Mouse (Mus musculus) thymus, adult 2 months (tissue): ENCODE measurements at regions not wholly inside any gene's neighbourhood (a gene's known extent, or its start where the extent isn't known, plus 50 kb on each side); places are given as distances from the start of the nearest gene placed in this dataset.

Experiments
- DNase-seq: peaks from one replicate; pipeline ENCODE4 v3.0.0; 2021
- H3K27ac ChIP-seq: fragments of 200-500 bp; 2 replicates; pipeline ENCODE4 v1.5.1; 2012; ENCODE audit warnings: low read length, control low read depth; ENCODE audit not compliant: control insufficient read depth, insufficient read depth
- H3K27me3 ChIP-seq: fragments of 200-500 bp; 2 replicates; pipeline ENCODE4 v1.6.1; 2012; ENCODE audit warnings: mild to moderate bottlenecking, low read length, moderate library complexity, mixed read lengths; ENCODE audit not compliant: control insufficient read depth, insufficient read depth
- H3K36me3 ChIP-seq: fragments of 200-500 bp; 2 replicates; pipeline ENCODE4 v1.6.1; 2012; ENCODE audit warnings: mild to moderate bottlenecking, low read length, moderate library complexity; ENCODE audit not compliant: control insufficient read depth, insufficient read depth
- H3K4me1 ChIP-seq: fragments of 200-500 bp; replicated peaks from 2 replicates; pipeline ENCODE4 v1.6.1; 2012; ENCODE audit warnings: low read length; ENCODE audit not compliant: control insufficient read depth, insufficient read depth
- H3K4me3 ChIP-seq: fragments of 200-500 bp; 2 replicates; pipeline ENCODE4 v1.5.1; 2012; ENCODE audit warnings: mild to moderate bottlenecking, low read length, control low read depth, moderate library complexity; ENCODE audit not compliant: control insufficient read depth, insufficient read depth
- CTCF ChIP-seq: fragments of 200-500 bp; IDR thresholded peaks from 2 replicates; pipeline ENCODE4 v1.5.1; 2012; ENCODE audit warnings: mild to moderate bottlenecking, control low read depth, low read length, moderate library complexity, borderline replicate concordance; ENCODE audit not compliant: control insufficient read depth, poor library complexity, insufficient read depth; ENCODE audit errors: extremely low read depth
- POLR2A ChIP-seq: fragments of 200-500 bp; IDR thresholded peaks from 2 replicates; pipeline ENCODE4 v1.6.1; 2012; ENCODE audit warnings: mild to moderate bottlenecking, low read length, control low read depth, moderate library complexity; ENCODE audit not compliant: control insufficient read depth, poor library complexity, insufficient read depth; ENCODE audit errors: extremely low read depth
- WGBS: fragments of 180-500 bp; shearing (Covaris S2); methylation state at CpG from one replicate; pipeline ENCODE4 v1.1.7; 2018; 5-methylcytosine and 5-hydroxymethylcytosine counted together

DNA sequence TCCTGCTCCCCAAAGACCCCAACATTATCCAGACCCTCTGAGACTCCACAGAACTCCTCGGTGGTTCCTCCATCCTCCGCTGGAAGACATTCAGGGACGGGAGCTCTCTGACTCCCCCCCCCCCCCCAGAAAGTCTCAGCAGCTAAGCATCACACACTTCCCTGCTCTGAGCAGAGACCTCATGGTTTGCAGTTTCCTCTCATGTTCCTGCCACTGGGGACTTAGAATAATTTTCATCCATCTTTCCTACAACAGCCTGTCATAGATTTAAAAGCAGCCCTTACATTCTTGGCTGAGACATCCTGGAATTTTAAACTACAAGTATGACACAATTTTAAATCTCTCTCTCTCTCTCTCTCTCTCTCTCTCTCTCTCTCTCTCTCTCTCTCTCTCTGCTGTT, 69.2 kb downstream of the Gpr65 start:
- Histone ChIP-seq H3K36me3 (no peaks in the 10 kb centered on the region), H3K27me3 (no peaks in the 10 kb centered on the region), H3K4me1 (no peaks in the 10 kb centered on the region), H3K27ac (no peak overlapping the region), H3K4me3 (no peak overlapping the region)
- WGBS, result 59% methylated on average over 3 of the region's 3 CpGs
- no peak for DNase-seq
- no peak for TF ChIP-seq CTCF
- TF ChIP-seq POLR2A, result no peak

DNA sequence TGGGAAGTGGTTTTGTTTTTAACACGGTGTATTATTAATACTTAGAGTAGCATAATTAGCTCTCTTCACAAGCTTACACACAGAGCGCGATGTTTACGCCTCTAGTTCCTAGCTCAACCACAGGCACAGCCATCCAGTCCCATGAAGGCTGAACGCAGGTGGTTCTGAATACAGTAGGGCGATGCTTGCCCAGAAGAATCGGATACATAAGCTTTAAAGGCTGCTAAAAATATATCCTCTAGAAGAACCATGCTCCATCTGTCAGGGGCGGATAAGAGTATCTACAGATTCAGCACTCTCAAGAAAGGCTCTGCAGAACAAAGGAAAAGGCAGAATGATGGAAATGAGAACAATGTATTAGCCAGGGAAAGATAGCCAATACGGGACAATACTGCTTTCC, 71.1 kb downstream of the Gpr65 start:
- no peaks in the 10 kb centered on the region for H3K4me1 ChIP-seq
- no peaks in the 10 kb centered on the region for H3K36me3 ChIP-seq
- TF ChIP-seq CTCF, result no peak
- TF ChIP-seq POLR2A, result no peak
- H3K27me3 ChIP-seq, result no peaks in the 10 kb centered on the region
- no peak for DNase-seq
- H3K27ac ChIP-seq, result no peak overlapping the region
- H3K4me3 ChIP-seq, result no peak overlapping the region
- WGBS, result 78% methylated on average over 9 of the region's 9 CpGs

DNA sequence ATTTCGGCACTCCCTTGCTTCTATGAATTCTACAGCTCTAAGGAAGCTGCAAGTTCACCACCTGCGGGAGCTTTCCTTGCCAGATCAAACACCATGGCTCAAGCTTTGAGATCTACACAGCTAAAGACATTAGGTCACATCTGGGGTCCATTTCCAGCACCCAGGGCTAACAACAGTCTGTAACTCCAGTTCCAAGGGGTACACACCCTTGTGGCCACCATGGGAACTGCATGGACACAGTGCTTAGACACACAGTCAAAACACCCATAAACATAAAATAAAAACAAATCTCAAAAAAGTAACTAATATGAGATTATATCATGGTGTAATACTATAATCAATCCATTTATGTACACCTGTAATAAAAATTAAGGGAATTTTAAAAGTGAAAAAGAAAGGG, 73.7 kb downstream of the Gpr65 start:
- H3K27ac ChIP-seq, result no peak overlapping the region
- no peaks in the 10 kb centered on the region for H3K27me3 ChIP-seq
- H3K4me1 ChIP-seq, result no peaks in the 10 kb centered on the region
- H3K36me3 ChIP-seq, result no peaks in the 10 kb centered on the region
- WGBS, result 89% methylated on average over 2 of the region's 2 CpGs
- H3K4me3 ChIP-seq, result no peak overlapping the region
- peak; percentile 55 for DNase-seq
- TF ChIP-seq CTCF, result no peak
- no peak for TF ChIP-seq POLR2A

DNA sequence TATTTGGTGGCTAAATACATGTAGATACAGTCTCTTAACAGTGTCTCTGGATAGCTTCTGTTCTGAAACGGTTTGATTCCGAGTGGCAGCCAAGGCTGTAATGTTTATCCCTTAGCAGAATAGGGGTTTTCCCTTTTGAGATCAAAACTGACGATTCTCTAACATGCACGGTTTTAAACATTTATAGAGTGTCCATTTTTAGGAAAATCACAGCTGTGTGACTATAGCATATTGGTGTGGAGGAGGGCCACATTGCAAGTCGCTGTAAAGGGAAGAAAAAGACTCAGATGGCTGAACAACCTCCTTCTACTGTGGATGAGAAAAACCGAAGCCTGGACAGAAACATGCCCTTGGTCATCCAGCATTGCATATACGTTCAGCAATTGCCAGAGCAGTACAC, 75.2 kb downstream of the Gpr65 start:
- H3K36me3 ChIP-seq, result no peaks in the 10 kb centered on the region
- H3K27me3 ChIP-seq, result no peaks in the 10 kb centered on the region
- 86% methylated on average over 7 of the region's 7 CpGs for WGBS
- TF ChIP-seq POLR2A, result no peak
- TF ChIP-seq CTCF, result no peak
- DNase-seq, result no peak
- no peak overlapping the region for H3K4me3 ChIP-seq
- no peak overlapping the region for H3K27ac ChIP-seq
- H3K4me1 ChIP-seq, result no peaks in the 10 kb centered on the region

DNA sequence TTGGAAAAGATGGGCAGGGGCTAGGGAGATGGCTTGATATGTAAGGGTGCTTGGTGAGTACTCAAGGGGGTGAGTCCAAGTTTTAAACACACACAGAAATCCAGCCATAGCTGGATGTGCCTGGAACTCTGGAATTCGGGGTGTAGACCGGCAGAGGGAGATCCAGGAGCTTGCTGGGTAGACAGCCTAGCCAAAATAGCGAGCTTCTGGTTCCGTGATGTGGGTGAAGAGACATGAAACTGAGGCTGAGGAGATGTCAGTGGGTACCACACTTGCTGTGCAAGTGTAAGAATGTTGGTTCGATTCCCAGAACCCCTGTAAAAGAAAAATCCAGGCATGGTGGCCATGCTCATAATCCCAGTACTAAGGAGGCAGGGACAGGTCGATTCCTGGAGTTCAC, 78.6 kb downstream of the Gpr65 start:
- H3K36me3 ChIP-seq, result no peaks in the 10 kb centered on the region
- H3K27ac ChIP-seq, result no peak overlapping the region
- DNase-seq, result no peak
- no peaks in the 10 kb centered on the region for H3K4me1 ChIP-seq
- H3K27me3 ChIP-seq, result no peaks in the 10 kb centered on the region
- H3K4me3 ChIP-seq, result no peak overlapping the region
- WGBS, result 85% methylated on average over 6 of the region's 6 CpGs
- TF ChIP-seq POLR2A, result no peak
- no peak for TF ChIP-seq CTCF

DNA sequence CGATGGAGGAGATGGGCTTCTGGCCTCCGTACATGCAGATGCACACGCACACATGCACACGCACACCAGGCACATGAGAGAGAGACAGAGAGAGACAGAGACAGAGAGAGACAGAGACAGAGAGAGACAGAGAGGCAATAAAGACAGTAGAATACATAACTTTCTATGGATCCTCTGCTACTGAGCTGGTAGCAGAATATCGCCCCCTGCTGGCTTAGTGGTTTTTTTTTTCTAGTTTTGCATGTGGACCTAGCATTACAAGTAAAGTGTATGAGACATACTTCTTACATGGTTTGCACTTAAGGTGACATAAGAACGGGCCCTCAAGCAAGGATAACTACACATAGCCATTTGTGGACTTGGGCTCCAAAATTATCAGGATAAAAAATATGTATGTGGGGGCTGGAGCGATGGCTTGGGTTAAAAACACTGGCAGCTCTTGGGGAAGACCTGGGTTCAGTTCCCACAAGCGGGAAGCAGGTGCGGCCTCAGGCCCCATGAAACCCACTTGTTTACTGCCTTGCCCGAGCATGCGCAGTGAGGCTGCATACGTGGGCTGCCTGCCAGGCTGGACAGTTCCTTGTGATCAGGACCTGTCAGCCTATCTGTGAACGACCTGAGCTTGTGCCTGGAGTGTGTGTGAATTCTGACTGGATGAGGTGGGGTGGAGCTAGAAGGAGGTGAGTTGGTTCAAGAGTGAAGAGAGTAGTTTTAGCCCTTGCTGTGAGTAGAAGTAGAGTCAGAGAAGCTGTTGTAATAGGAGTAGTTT, 79.3 kb downstream of the Gpr65 start:
- Histone ChIP-seq H3K27ac (no peak overlapping the region), H3K27me3 (no peaks in the 10 kb centered on the region), H3K4me3 (no peak overlapping the region), H3K4me1 (no peaks in the 10 kb centered on the region), H3K36me3 (no peaks in the 10 kb centered on the region)
- TF ChIP-seq CTCF (no peak), POLR2A (no peak)
- 70% methylated on average over 13 of the region's 13 CpGs for WGBS
- peak; percentile 63 for DNase-seq
